Mouse (Mus musculus) macrophage (primary cell): ENCODE measurements around the gene Olfr1233. TPM values are rescaled to one million over a fixed set of nuclear protein-coding genes. Genes with fewer than 3 reads are reported as not detected.

Experiments used
- H3K27ac ChIP-seq: fragments of 350-480 bp; formaldehyde crosslinking; 2 replicates; pipeline ENCODE4 v1.9.0; 2021
- H3K36me3 ChIP-seq: fragments of 350-480 bp; formaldehyde crosslinking; 2 replicates; pipeline ENCODE4 v1.9.0; 2021; ENCODE audit errors: inconsistent target
- H3K4me3 ChIP-seq: fragments of 350-480 bp; formaldehyde crosslinking; 2 replicates; pipeline ENCODE4 v1.9.0; 2021; ENCODE audit errors: inconsistent target
- H3K79me2 ChIP-seq: fragments of 350-480 bp; formaldehyde crosslinking; 2 replicates; pipeline ENCODE4 v1.9.0; 2021; ENCODE audit errors: inconsistent target
- WGBS: methylation state at CpG from one replicate; pipeline ENCODE4 v1.1.7; 2026; ENCODE audit warnings: inconsistent platforms; ENCODE audit not compliant: missing documents; 5-methylcytosine and 5-hydroxymethylcytosine counted together
- polyA plus RNA-seq: library from polyadenylated mRNA; stranded (reverse); fragments of 250-400 nt; gene quantifications from 3 replicates; pipeline ENCODE4 v1.2.4, GENCODE M21; 2018; ENCODE audit warnings: inconsistent platforms
- total RNA-seq, 78 experiments: library from RNA; depleted of rRNA; stranded (reverse); fragments of 250-400 nt; gene quantifications; 1 replicate in 9 of 78; 2 replicates in 24 of 78; 3 replicates in 43 of 78; 4 replicates in 2 of 78; pipeline ENCODE4 v1.2.4; 2018; ENCODE audit warnings: inconsistent platforms in 56 of 78

The Olfr1233 gene
- total RNA-seq (2018; cell fraction: chromatin; rRNA removed) = not detected
- not detected for total RNA-seq (2018; cell fraction: cytosol; rRNA removed)
- total RNA-seq (2018; cell fraction: nucleus; rRNA removed) = not detected
- not detected in 3 replicates for polyA plus RNA-seq

- H3K36me3 ChIP-seq = no peaks in the 10 kb centered on the region
- no peaks in the 10 kb centered on the region for H3K79me2 ChIP-seq
- no peak within 1 kb of the TSS for H3K4me3 ChIP-seq
Observed at GRCm38 (mm10) chr2:89342298-89342697, at the start of gene Olfr1233. Gene Olfr1233 (minus strand): TSS chr2:89342398.

GRCm38 (mm10) chr2:89364765-89365164, 22.6 kb upstream of the Olfr1233 start, which contains the start of gene Olfr1234:
Gene Olfr1234 (minus strand): TSS chr2:89364865.
- Histone ChIP-seq H3K79me2 (no peaks in the 10 kb centered on the region), H3K4me3 (no peak within 1 kb of the TSS), H3K36me3 (no peaks in the 10 kb centered on the region), H3K27ac (no peak within 1 kb of the TSS)
- WGBS = 84% methylated on average over 4 of the region's 4 CpGs

More at GRCm38 (mm10) chr2:89342298-89342697, at the start of gene Olfr1233:
- H3K27ac ChIP-seq = no peak within 1 kb of the TSS

DNA sequence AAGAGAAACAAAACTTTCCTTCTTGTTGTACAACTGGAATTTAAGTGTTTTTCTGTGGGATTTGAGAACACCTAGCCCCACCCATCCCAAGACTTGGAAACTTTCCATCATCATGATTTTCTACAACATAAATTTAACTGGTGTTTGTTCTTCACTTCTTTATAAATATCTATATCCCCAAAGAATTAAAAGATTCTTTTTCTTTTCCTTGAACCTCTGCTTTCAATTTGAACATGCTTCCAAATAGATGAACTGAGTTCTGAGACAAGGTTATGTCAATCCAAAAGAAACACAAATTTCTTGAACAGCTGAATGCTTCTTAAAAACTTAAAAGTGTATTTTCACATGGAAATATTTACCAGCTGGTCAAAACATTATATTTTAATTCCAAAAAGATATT, 12.6 kb downstream of the Olfr1233 start, which contains the start of gene Olfr1232:
Gene Olfr1232, minus strand, starts transcription at position 101 of the 400 bp plus-strand sequence.
- Histone ChIP-seq H3K4me3 (no peak within 1 kb of the TSS), H3K27ac (no peak within 1 kb of the TSS), H3K36me3 (no peaks in the 10 kb centered on the region), H3K79me2 (no peaks in the 10 kb centered on the region)

DNA sequence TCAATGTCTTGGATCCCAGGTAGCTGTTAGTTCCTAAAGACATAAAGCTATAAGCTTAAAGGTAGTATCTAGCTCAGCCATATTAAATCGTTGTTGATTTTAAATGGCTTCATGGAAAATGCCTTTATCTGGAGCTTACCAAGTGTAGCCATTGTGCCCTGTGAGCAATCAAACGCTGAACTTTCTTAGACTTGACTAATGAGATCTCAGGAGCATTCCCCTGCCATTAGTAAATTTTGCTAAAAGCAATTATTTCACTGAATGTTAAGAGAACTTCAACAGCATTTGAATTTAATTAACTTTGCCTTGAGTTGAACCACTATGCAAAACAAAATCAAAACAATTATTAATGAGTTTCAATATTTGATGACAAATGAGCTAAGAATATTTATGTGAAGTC, 35.2 kb downstream of the Olfr1233 start, which contains the start of gene Olfr1231:
Gene Olfr1231, minus strand, starts transcription at position 101 of the 400 bp plus-strand sequence.
- no peaks in the 10 kb centered on the region for H3K36me3 ChIP-seq
- H3K4me3 ChIP-seq = no peak within 1 kb of the TSS
- H3K79me2 ChIP-seq = no peaks in the 10 kb centered on the region
- no peak within 1 kb of the TSS for H3K27ac ChIP-seq
- WGBS = 63% methylated on average over 2 of the region's 2 CpGs

- 80% methylated on average over 1 of the region's 1 CpGs for WGBS
- H3K79me2 ChIP-seq = no peaks in the 10 kb centered on the region
- no peak within 1 kb of the TSS for H3K27ac ChIP-seq
Observed at GRCm38 (mm10) chr2:89297168-89297567, 45.0 kb downstream of the Olfr1233 start, which contains the start of gene Olfr1230. Gene Olfr1230 (minus strand): TSS chr2:89297268.

GRCm38 (mm10) chr2:89287914-89288313, 54.3 kb downstream of the Olfr1233 start, which contains the start of gene Olfr1229:
Gene Olfr1229 (minus strand): TSS chr2:89288014.
- Histone ChIP-seq H3K27ac (no peak within 1 kb of the TSS), H3K36me3 (no peaks in the 10 kb centered on the region), H3K79me2 (no peaks in the 10 kb centered on the region), H3K4me3 (no peak within 1 kb of the TSS)
- WGBS = 88% methylated on average over 2 of the region's 2 CpGs

More at GRCm38 (mm10) chr2:89297168-89297567, 45.0 kb downstream of the Olfr1233 start, which contains the start of gene Olfr1230:
- Histone ChIP-seq H3K36me3 (no peaks in the 10 kb centered on the region), H3K4me3 (no peak within 1 kb of the TSS)

Other genes with a start within 250 kb of the Olfr1233 start
- gene Olfr1220, start 235.6 kb downstream of the Olfr1233 start, polyA plus RNA-seq = not detected in 3 replicates
- not detected in 3 replicates for gene Olfr1221, start 225.1 kb downstream of the Olfr1233 start, polyA plus RNA-seq
- not detected in 3 replicates for gene Olfr1222, start 209.3 kb downstream of the Olfr1233 start, polyA plus RNA-seq
- not detected in 3 replicates for gene Olfr1223, start 190.8 kb downstream of the Olfr1233 start, polyA plus RNA-seq
- not detected in 3 replicates for gene Olfr1224-ps1, start 178.3 kb downstream of the Olfr1233 start, polyA plus RNA-seq
- gene Olfr1225, start 167.7 kb downstream of the Olfr1233 start, polyA plus RNA-seq = not detected in 3 replicates
- gene Olfr1226, start 142.3 kb downstream of the Olfr1233 start, polyA plus RNA-seq = not detected in 3 replicates
- gene Olfr1228, start 88.3 kb downstream of the Olfr1233 start, polyA plus RNA-seq = not detected in 3 replicates
- gene Olfr1229, start 54.4 kb downstream of the Olfr1233 start, polyA plus RNA-seq = not detected in 3 replicates
- not detected in 3 replicates for gene Olfr1230, start 45.1 kb downstream of the Olfr1233 start, polyA plus RNA-seq
- gene Olfr1231, start 35.3 kb downstream of the Olfr1233 start, polyA plus RNA-seq = not detected in 3 replicates
- not detected in 3 replicates for gene Olfr1232, start 12.7 kb downstream of the Olfr1233 start, polyA plus RNA-seq
- gene Olfr1234, start 22.5 kb upstream of the Olfr1233 start, polyA plus RNA-seq = not detected in 3 replicates
- gene Olfr1238, start 67.3 kb upstream of the Olfr1233 start, polyA plus RNA-seq = not detected in 3 replicates
- not detected in 3 replicates for gene Olfr1239, start 78.0 kb upstream of the Olfr1233 start, polyA plus RNA-seq
- not detected in 3 replicates for gene Olfr1240, start 100.6 kb upstream of the Olfr1233 start, polyA plus RNA-seq
- not detected in 3 replicates for gene Olfr1241, start 144.7 kb upstream of the Olfr1233 start, polyA plus RNA-seq
- not detected in 3 replicates for gene Olfr1242, start 155.9 kb upstream of the Olfr1233 start, polyA plus RNA-seq
- not detected in 3 replicates for gene Olfr1243, start 189.1 kb upstream of the Olfr1233 start, polyA plus RNA-seq
- gene Olfr1245, start 236.0 kb upstream of the Olfr1233 start, polyA plus RNA-seq = not detected in 3 replicates